ENCODE assay signal across 23 mouse cellular contexts in genomic region chr10:71473590-71473989, GRCm38 (mm10).
"Had no signal": no experiment of that assay in that cellular context is flagged by ENCODE, and none has a peak within 500 bp of the region (broad histone marks: within the 10 kb centered on the region; RNA-seq: fewer than 3 reads in every experiment).

No protein-coding gene starts in this region.

- H3K9ac ChIP-seq: intestine, embryonic 15.5 days; limb, embryonic 13.5 days; liver, embryonic 12.5 days; liver, embryonic 15.5 days; lung, embryonic 15.5 days; midbrain, embryonic 13.5 days; neural tube, embryonic 12.5 days; neural tube, embryonic 15.5 days had no signal

- H3K4me2 ChIP-seq: intestine, embryonic 15.5 days; limb, embryonic 13.5 days; liver, embryonic 12.5 days; liver, embryonic 15.5 days; lung, embryonic 15.5 days; midbrain, embryonic 13.5 days; neural tube, embryonic 12.5 days; neural tube, embryonic 15.5 days had no signal

- ATAC-seq: intestine, embryonic 15.5 days; liver, embryonic 12.5 days; midbrain, embryonic 13.5 days had no signal

- DNase-seq: kidney, adult 11 months; kidney, adult 9 months; kidney, postnatal 14 days; kidney, postnatal 4 days; layer of hippocampus, postnatal 36 days; liver; lung, adult 18-20 months; lung, postnatal 10 days; lung, postnatal 36 days; thymus, adult 18-20 months; thymus, postnatal 36 days had no signal

- H3K27ac ChIP-seq: intestine, embryonic 15.5 days; left cerebral cortex, adult 2 months; limb, embryonic 10.5 days; limb, embryonic 13.5 days; liver, embryonic 12.5 days; liver, embryonic 15.5 days; lung, embryonic 15.5 days; midbrain, embryonic 10.5 days; midbrain, embryonic 13.5 days; neural tube, embryonic 12.5 days; neural tube, embryonic 15.5 days had no signal

- H3K4me3 ChIP-seq: intestine, embryonic 15.5 days; left cerebral cortex, adult 2 months; limb, embryonic 10.5 days; limb, embryonic 13.5 days; liver, embryonic 12.5 days; liver, embryonic 15.5 days; lung, embryonic 15.5 days; megakaryocyte, embryonic 14.5 days; midbrain, embryonic 10.5 days; midbrain, embryonic 13.5 days; neural tube, embryonic 12.5 days; neural tube, embryonic 15.5 days had no signal

- H3K4me1 ChIP-seq: intestine, embryonic 15.5 days; limb, embryonic 10.5 days; limb, embryonic 13.5 days; liver, embryonic 12.5 days; liver, embryonic 15.5 days; lung, embryonic 15.5 days; megakaryocyte, embryonic 14.5 days; neural tube, embryonic 12.5 days had no signal

- H3K27me3 ChIP-seq: intestine, embryonic 15.5 days; liver, embryonic 12.5 days; liver, embryonic 15.5 days; lung, embryonic 15.5 days; megakaryocyte, embryonic 14.5 days; midbrain, embryonic 13.5 days; neural tube, embryonic 12.5 days; neural tube, embryonic 15.5 days had no signal

- H3K9me3 ChIP-seq: intestine, embryonic 15.5 days; limb, embryonic 10.5 days; limb, embryonic 13.5 days; liver, embryonic 15.5 days; lung, embryonic 15.5 days; midbrain, embryonic 10.5 days; midbrain, embryonic 13.5 days; neural tube, embryonic 12.5 days; neural tube, embryonic 15.5 days had no signal

- H3K36me3 ChIP-seq: intestine, embryonic 15.5 days; limb, embryonic 10.5 days; limb, embryonic 13.5 days; liver, embryonic 12.5 days; liver, embryonic 15.5 days; lung, embryonic 15.5 days; midbrain, embryonic 10.5 days; midbrain, embryonic 13.5 days; neural tube, embryonic 12.5 days; neural tube, embryonic 15.5 days had no signal
